Mouse (Mus musculus) cerebellum, adult 2 months (tissue): Measurements from ENCODE around the gene Aacs. TPM values are rescaled to one million over a fixed set of nuclear protein-coding genes. Genes with fewer than 3 reads are reported as not detected.
"Not testable (repeated sequence)": the region's sequence is repeated elsewhere in the genome, so short reads cannot be mapped to it uniquely, and the experiment has no call there.

Experiments used
- DNase-seq, 2 experiments: peaks; one replicate each; pipeline ENCODE4 v3.0.0; 2021
- H3K27ac ChIP-seq: fragments of 200-500 bp; 2 replicates; pipeline ENCODE4 v1.5.1; 2012; ENCODE audit warnings: low read length, control low read depth, inconsistent platforms; ENCODE audit not compliant: insufficient read depth
- H3K27me3 ChIP-seq: fragments of 200-500 bp; 2 replicates; pipeline ENCODE4 v1.6.1; 2012; ENCODE audit warnings: inconsistent platforms, mild to moderate bottlenecking, low read length, moderate library complexity; ENCODE audit not compliant: control insufficient read depth, insufficient read depth
- H3K4me1 ChIP-seq: fragments of 200-500 bp; 2 replicates; pipeline ENCODE4 v1.6.1; 2011; ENCODE audit warnings: low read length; ENCODE audit not compliant: control insufficient read depth, insufficient read depth
- H3K4me3 ChIP-seq: fragments of 200-500 bp; replicated peaks from 2 replicates; pipeline ENCODE3; 2011; ENCODE audit warnings: mild to moderate bottlenecking, low read depth, low read length, control low read depth; ENCODE audit not compliant: insufficient read depth
- CTCF ChIP-seq: fragments of 200-500 bp; IDR thresholded peaks from 2 replicates; pipeline ENCODE4 v1.5.1; 2011; ENCODE audit warnings: low read depth, mild to moderate bottlenecking, control low read depth, low read length, moderate library complexity, borderline replicate concordance; ENCODE audit not compliant: insufficient read depth
- POLR2A ChIP-seq: fragments of 200-500 bp; IDR thresholded peaks from 2 replicates; pipeline ENCODE4 v1.6.1; 2011; ENCODE audit warnings: low read length, control low read depth, borderline replicate concordance; ENCODE audit not compliant: insufficient read depth
- WGBS: fragments of 180-500 bp; shearing (Covaris S2); methylation state at CpG from one replicate; pipeline ENCODE4 v1.1.7; 2018; 5-methylcytosine and 5-hydroxymethylcytosine counted together
- polyA plus RNA-seq: library from polyadenylated mRNA; depleted of rRNA; stranded (reverse); fragments of >200 nt; gene quantifications from 2 replicates; pipeline ENCODE4 v1.2.3, GENCODE M21; 2012; rRNA removed

Aacs gene
- polyA plus RNA-seq: 47.4 and 48.5 TPM in 2 replicates

- H3K4me1 ChIP-seq: peaks cover 17% of the 10 kb centered on the region
- H3K27me3 ChIP-seq: no peaks in the 10 kb centered on the region
- under 1% methylated on average over 59 of the region's 60 CpGs for WGBS
- DNase-seq: peak; percentile 97 to 99
- TF ChIP-seq POLR2A (peak; percentile 95), CTCF (no peak)
- H3K4me3 ChIP-seq: peak within 1 kb of the TSS; percentile 82
- peak within 1 kb of the TSS; percentile 64 for H3K27ac ChIP-seq
These were observed at the start of gene Aacs for GRCm38 (mm10) chr5:125475601-125476285. TSS of gene Aacs (plus strand) at chr5:125475814.

- Histone ChIP-seq H3K27me3 (no peaks in the 10 kb centered on the region), H3K4me1 (no peaks in the 10 kb centered on the region), H3K4me3 (no peak overlapping the region), H3K27ac (no peak overlapping the region)
- 93% methylated on average over 10 of the region's 10 CpGs for WGBS
- no peak for DNase-seq
- TF ChIP-seq POLR2A: no peak
- TF ChIP-seq CTCF: no peak
These were observed 49.3 kb upstream of the Aacs start for GRCm38 (mm10) chr5:125426343-125426742.

- H3K27me3 ChIP-seq, H3K4me1 ChIP-seq, H3K4me3 ChIP-seq, DNase-seq, H3K27ac ChIP-seq: not testable (repeated sequence)
- 81% methylated on average over 2 of the region's 2 CpGs for WGBS
These were observed 43.3 kb upstream of the Aacs start for GRCm38 (mm10) chr5:125432324-125432723.

GRCm38 (mm10) chr5:125433793-125434337 is 41.7 kb upstream of the Aacs start, which contains the start of gene Dhx37:
TSS of gene Dhx37 (minus strand) at chr5:125434121.
- H3K4me1 ChIP-seq: peaks cover 7% of the 10 kb centered on the region
- H3K27me3 ChIP-seq: no peaks in the 10 kb centered on the region
- peak within 1 kb of the TSS; percentile 61 for H3K4me3 ChIP-seq
- TF ChIP-seq CTCF: no peak
- peak; percentile 66; the same call in 1 of the 2 replicates for TF ChIP-seq POLR2A
- H3K27ac ChIP-seq: no peak within 1 kb of the TSS
- WGBS: under 1% methylated on average over 46 of the region's 46 CpGs
- peak; percentile 92 to 94 for DNase-seq

GRCm38 (mm10) chr5:125434347-125434746 is 41.3 kb upstream of the Aacs start:
- DNase-seq, H3K27ac ChIP-seq, H3K27me3 ChIP-seq, H3K4me1 ChIP-seq: not testable (repeated sequence)
- peak overlapping the region; percentile 17 for H3K4me3 ChIP-seq
- TF ChIP-seq CTCF: peak; percentile 34; the same call in 1 of the 2 replicates
- 58% methylated on average over 15 of the region's 15 CpGs for WGBS

GRCm38 (mm10) chr5:125440583-125441233 is 34.9 kb upstream of the Aacs start:
- no peak for DNase-seq
- no peaks in the 10 kb centered on the region for H3K27me3 ChIP-seq
- TF ChIP-seq POLR2A: no peak
- no peak for TF ChIP-seq CTCF
- peak overlapping the region; percentile 89 for H3K4me3 ChIP-seq
- no peaks in the 10 kb centered on the region for H3K4me1 ChIP-seq
- WGBS: 10% methylated on average over 7 of the region's 7 CpGs
- H3K27ac ChIP-seq: peak overlapping the region; percentile 40; the same call in 1 of the 2 replicates

- peak; percentile 56 to 77 for DNase-seq
- H3K4me1 ChIP-seq: no peaks in the 10 kb centered on the region
- H3K4me3 ChIP-seq: peak within 1 kb of the TSS; percentile 89
- TF ChIP-seq CTCF (no peak), POLR2A (peak; percentile 41; the same call in 1 of the 2 replicates)
- WGBS: under 1% methylated on average over 95 of the region's 97 CpGs
- H3K27me3 ChIP-seq: no peaks in the 10 kb centered on the region
- peak within 1 kb of the TSS; percentile 40 for H3K27ac ChIP-seq
These were observed 34.1 kb upstream of the Aacs start, which contains the start of gene Bri3bp for GRCm38 (mm10) chr5:125441234-125442114. TSS of gene Bri3bp (plus strand) at chr5:125441568.
